Mouse (Mus musculus): ENCODE data around the gene Ccnd3.

DNA sequence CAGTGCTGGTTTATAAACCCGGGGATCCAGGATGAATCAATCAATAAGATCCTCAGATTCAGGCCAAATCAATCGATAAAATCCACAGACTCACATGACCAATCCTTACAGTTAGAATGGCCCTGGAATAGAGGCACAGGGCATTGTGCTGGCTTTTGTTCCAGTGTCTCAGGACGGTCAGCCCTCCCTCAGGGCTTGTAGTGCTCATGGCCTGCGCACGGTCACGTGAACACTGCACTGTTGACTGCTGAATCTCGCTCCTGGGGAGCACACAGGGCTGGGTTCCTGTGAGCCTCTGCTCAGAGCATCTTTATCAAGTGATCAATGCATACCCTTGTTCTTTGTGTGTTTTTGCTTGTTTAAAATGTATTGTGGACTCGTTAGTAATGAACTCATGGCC, 24.1 kb downstream of the Ccnd3 start:
- no peak for TF ChIP-seq POLR2A (IDR thresholded peaks at IDR 0.05; ENCODE audit: control insufficient read depth in 1 of 2, insufficient read depth in 1 of 2, low read depth in 1 of 2, low read length in 2 of 2, poor library complexity in 1 of 2)
- TF ChIP-seq ZC3H11A (IDR thresholded peaks at IDR 0.05; ENCODE audit: low read depth, low read length), result no peak
- no peak for TF ChIP-seq TCF12 (IDR thresholded peaks at IDR 0.05; ENCODE audit: low read depth, low read length)
- no peak for TF ChIP-seq CTCF (IDR thresholded peaks at IDR 0.05 in 2 of 3, conservative IDR thresholded peaks at IDR 0.05 in 1 of 3; ENCODE audit: control insufficient read depth in 1 of 3, insufficient read depth in 1 of 3, low read depth in 2 of 3, low read length in 3 of 3, poor library complexity in 1 of 3, severe bottlenecking in 1 of 3)
- TF ChIP-seq POLR2AphosphoS5 (IDR thresholded peaks at IDR 0.05; ENCODE audit: borderline replicate concordance, low read depth, low read length), result no peak
- no peak for TF ChIP-seq RAD21 (IDR thresholded peaks at IDR 0.05; ENCODE audit: low read depth, low read length)
- TF ChIP-seq GATA1 (IDR thresholded peaks at IDR 0.05; ENCODE audit: low read depth, low read length), result no peak
- TF ChIP-seq CHD1 (IDR thresholded peaks at IDR 0.05; ENCODE audit: low read depth, low read length), result no peak
- TF ChIP-seq CHD2 (IDR thresholded peaks at IDR 0.05; ENCODE audit: low read length), result no peak

Measured in MEL (cell line).